Mouse (Mus musculus) intestine, postnatal 0 days (tissue): Measurements from ENCODE around the gene Usp7. TPM values are rescaled to one million over a fixed set of nuclear protein-coding genes. Genes with fewer than 3 reads are reported as not detected.

Source experiments
- ATAC-seq: fragments of 200-750 bp; cut with Nextera tagmentation; 2 replicates; pipeline ENCODE4 v1.8.0; 2017; ENCODE audit warnings: mild to moderate bottlenecking, moderate TSS enrichment, moderate library complexity
- H3K27ac ChIP-seq: fragments of 300-500 bp; sonication (generic); 2 replicates; pipeline ENCODE4 v1.5.1; 2014; ENCODE audit warnings: mild to moderate bottlenecking, low read depth, low read length, moderate library complexity
- H3K27me3 ChIP-seq: fragments of 300-500 bp; sonication (generic); replicated peaks from 2 replicates; pipeline ENCODE4 v1.6.1; 2014; ENCODE audit warnings: low read length, mixed read lengths; ENCODE audit not compliant: control insufficient read depth, insufficient read depth
- H3K36me3 ChIP-seq: fragments of 300-500 bp; sonication (generic); 2 replicates; pipeline ENCODE4 v1.6.1; 2014; ENCODE audit warnings: mild to moderate bottlenecking, moderate library complexity; ENCODE audit not compliant: control insufficient read depth, insufficient read depth
- H3K4me1 ChIP-seq: fragments of 300-500 bp; sonication (generic); replicated peaks from 2 replicates; pipeline ENCODE4 v1.6.1; 2014; ENCODE audit warnings: antibody characterized with exemption, low read length, mixed read lengths; ENCODE audit not compliant: control insufficient read depth, insufficient read depth
- H3K4me2 ChIP-seq: fragments of 300-500 bp; sonication (generic); replicated peaks from 2 replicates; pipeline ENCODE4 v1.6.1; 2014; ENCODE audit warnings: low read depth, mild to moderate bottlenecking, moderate library complexity
- H3K4me3 ChIP-seq: fragments of 300-500 bp; sonication (generic); 2 replicates; pipeline ENCODE4 v1.5.1; 2014; ENCODE audit warnings: low read depth, low read length
- H3K9ac ChIP-seq: fragments of 300-500 bp; sonication (generic); 2 replicates; pipeline ENCODE4 v1.6.1; 2014; ENCODE audit warnings: mild to moderate bottlenecking, low read depth, low read length
- H3K9me3 ChIP-seq: fragments of 300-500 bp; sonication (generic); 2 replicates; pipeline ENCODE4 v1.6.1; 2016; ENCODE audit warnings: mixed run types; ENCODE audit not compliant: control insufficient read depth
- CTCF ChIP-seq: sonication (generic); IDR thresholded peaks from 2 replicates; pipeline ENCODE4 v1.5.1; 2016; ENCODE audit warnings: low read depth, mild to moderate bottlenecking, control low read depth, antibody characterized with exemption, moderate library complexity
- WGBS: fragments of 180-500 bp; shearing (Covaris S2); extraction: QIAGEN DNeasy Blood & Tissue Kit; methylation state at CpG from one replicate; pipeline ENCODE4 v1.1.7; 2014; 5-methylcytosine and 5-hydroxymethylcytosine counted together
- polyA plus RNA-seq: library from polyadenylated mRNA; unstranded; fragments of >200 nt; fragmentation: Nextera tagmentation; extraction: Ambion mirVana; gene quantifications from 2 replicates; pipeline ENCODE4 v1.2.1, GENCODE M21; 2015

The Usp7 gene
- polyA plus RNA-seq, 1 experiment from 2014 or later = 16.3 TPM

DNA sequence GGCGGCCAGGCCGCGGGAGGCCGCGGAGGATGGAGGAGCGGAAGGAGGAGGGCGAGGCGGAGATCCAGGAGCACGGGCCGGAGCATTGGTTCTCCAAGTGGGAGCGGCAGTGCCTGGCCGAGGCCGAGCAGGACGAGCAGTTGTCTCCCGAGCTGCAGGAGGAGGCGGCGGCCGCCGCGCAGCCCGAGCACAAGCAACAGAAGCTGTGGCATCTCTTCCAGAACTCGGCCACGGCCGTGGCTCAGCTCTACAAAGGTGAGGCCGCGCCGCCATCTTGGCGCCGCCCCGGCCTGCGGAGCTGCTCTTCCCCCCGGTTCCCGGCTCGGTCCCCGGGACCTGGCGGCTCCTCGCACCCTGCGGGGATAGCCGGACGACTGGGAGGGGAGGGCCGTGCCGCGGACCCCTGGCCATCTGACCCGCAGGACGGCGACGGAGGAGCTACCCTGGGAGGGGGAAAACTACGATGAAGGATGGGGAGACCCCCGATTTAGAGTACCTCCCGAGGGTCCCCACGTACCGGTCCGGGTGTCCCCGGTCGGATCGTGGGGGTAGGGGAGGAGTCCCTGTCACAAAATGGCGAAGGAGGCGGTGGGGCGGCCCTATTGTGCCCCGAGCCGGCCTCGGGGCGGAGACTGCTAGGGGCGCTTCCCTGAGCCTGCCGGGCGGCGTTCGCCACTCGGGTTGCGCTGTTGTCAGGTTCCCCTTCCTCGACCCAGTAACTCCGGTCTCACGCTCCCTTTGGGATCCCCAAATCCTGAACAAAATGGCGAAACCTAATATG, 38.5 kb upstream of the Usp7 start:
- Histone ChIP-seq H3K27ac (peak overlapping the region; percentile 98), H3K36me3 (peaks cover 2% of the 10 kb centered on the region; the same call in 1 of the 2 replicates), H3K9ac (peak overlapping the region; percentile 98), H3K4me2 (peak overlapping the region; percentile 76), H3K4me1 (0 out of 2 replicates have a peak, but pooled peaks cover 6% of the 10 kb centered on the region), H3K27me3 (no peaks in the 10 kb centered on the region), H3K4me3 (peak overlapping the region; percentile 92), H3K9me3 (no peaks in the 10 kb centered on the region)
- under 1% methylated on average over 59 of the region's 74 CpGs for WGBS
- TF ChIP-seq CTCF = no peak
- ATAC-seq = peak; percentile 20

GRCm38 (mm10) chr16:8829564-8830359, 37.7 kb upstream of the Usp7 start, which contains the start of gene 1810013L24Rik:
1810013L24Rik (plus strand) TSS chr16:8830100.
- under 1% methylated on average over 77 of the region's 80 CpGs for WGBS
- H3K9me3 ChIP-seq = no peaks in the 10 kb centered on the region
- 0 out of 2 replicates have a peak, but pooled peaks cover 6% of the 10 kb centered on the region for H3K4me1 ChIP-seq
- H3K4me2 ChIP-seq = peak within 1 kb of the TSS; percentile 90
- H3K4me3 ChIP-seq = peak within 1 kb of the TSS; percentile 92
- H3K27me3 ChIP-seq = no peaks in the 10 kb centered on the region
- H3K9ac ChIP-seq = peak within 1 kb of the TSS; percentile 98
- ATAC-seq = peak; percentile 95
- peak; percentile 39 for TF ChIP-seq CTCF
- no peaks in the 10 kb centered on the region; the same call in 1 of the 2 replicates for H3K36me3 ChIP-seq
- peak within 1 kb of the TSS; percentile 98 for H3K27ac ChIP-seq

GRCm38 (mm10) chr16:8828636-8829563, 36.8 kb upstream of the Usp7 start:
- Histone ChIP-seq H3K36me3 (no peaks in the 10 kb centered on the region; the same call in 1 of the 2 replicates), H3K9me3 (no peaks in the 10 kb centered on the region), H3K9ac (peak overlapping the region; percentile 66), H3K4me2 (peak overlapping the region; percentile 90), H3K27ac (peak overlapping the region; percentile 95), H3K27me3 (no peaks in the 10 kb centered on the region), H3K4me3 (peak overlapping the region; percentile 46), H3K4me1 (0 out of 2 replicates have a peak, but pooled peaks cover 5% of the 10 kb centered on the region)
- 10% methylated on average over 33 of the region's 33 CpGs for WGBS
- peak; percentile 68 for ATAC-seq
- peak; percentile 75 for TF ChIP-seq CTCF

GRCm38 (mm10) chr16:8827366-8827765, 35.3 kb upstream of the Usp7 start:
- WGBS = 83% methylated on average over 7 of the region's 7 CpGs
- Histone ChIP-seq H3K4me2 (no peak overlapping the region), H3K4me3 (no peak overlapping the region), H3K9me3 (no peaks in the 10 kb centered on the region), H3K27me3 (no peaks in the 10 kb centered on the region), H3K27ac (no peak overlapping the region), H3K36me3 (no peaks in the 10 kb centered on the region), H3K9ac (no peak overlapping the region), H3K4me1 (no peaks in the 10 kb centered on the region)
- no peak for ATAC-seq
- no peak for TF ChIP-seq CTCF

DNA sequence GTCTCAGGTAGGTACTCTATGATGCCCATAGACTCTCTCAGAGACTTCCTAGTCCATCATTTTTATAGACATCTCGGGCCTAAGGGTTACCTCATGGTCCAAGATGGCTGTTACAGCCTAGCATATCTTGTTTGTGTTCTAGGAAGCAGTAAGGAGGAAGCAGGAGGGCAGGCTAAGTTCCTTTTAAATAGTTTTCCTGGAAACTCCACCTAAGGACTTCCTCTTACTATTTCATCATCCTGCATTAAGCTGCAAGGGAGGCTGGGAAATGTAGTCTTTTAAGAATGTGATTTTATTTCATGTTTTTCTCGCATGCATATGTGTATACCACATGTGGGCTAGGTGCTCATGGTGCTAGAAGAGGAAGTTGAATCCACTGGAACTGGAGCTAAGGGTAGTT, 31.6 kb upstream of the Usp7 start:
- ATAC-seq = peak; percentile 65
- H3K27ac ChIP-seq = no peak overlapping the region
- H3K9ac ChIP-seq = no peak overlapping the region
- WGBS = 66% methylated on average over 2 of the region's 2 CpGs
- no peak overlapping the region for H3K4me3 ChIP-seq
- no peak for TF ChIP-seq CTCF
- no peaks in the 10 kb centered on the region for H3K27me3 ChIP-seq
- H3K36me3 ChIP-seq = no peaks in the 10 kb centered on the region
- H3K4me2 ChIP-seq = no peak overlapping the region
- no peaks in the 10 kb centered on the region for H3K9me3 ChIP-seq
- no peaks in the 10 kb centered on the region for H3K4me1 ChIP-seq
